Mouse (Mus musculus) heart, embryonic 11.5 days (tissue): ENCODE measurements around the gene Srsf4. TPM values are rescaled to one million over a fixed set of nuclear protein-coding genes. Genes with fewer than 3 reads are reported as not detected.

ENCODE experiments used
- ATAC-seq: fragments of 200-750 bp; cut with Nextera tagmentation; replicated peaks from 2 replicates; pipeline ENCODE4 v1.8.0; 2017; ENCODE audit warnings: moderate library complexity; ENCODE audit not compliant: insufficient number of reproducible peaks, low FRiP score, low TSS enrichment
- H3K27ac ChIP-seq: fragments of 300-500 bp; sonication (generic); 2 replicates; pipeline ENCODE4 v1.5.1; 2014; ENCODE audit warnings: mild to moderate bottlenecking, low read depth, low read length
- H3K27me3 ChIP-seq: fragments of 300-500 bp; sonication (generic); 2 replicates; pipeline ENCODE4 v1.6.1; 2014; ENCODE audit warnings: mild to moderate bottlenecking, low read length, mixed read lengths; ENCODE audit not compliant: control insufficient read depth, insufficient read depth
- H3K36me3 ChIP-seq: fragments of 300-500 bp; sonication (generic); 2 replicates; pipeline ENCODE4 v1.6.1; 2014; ENCODE audit warnings: mild to moderate bottlenecking, low read length, moderate library complexity, mixed read lengths; ENCODE audit not compliant: control insufficient read depth, insufficient read depth
- H3K4me1 ChIP-seq: fragments of 300-500 bp; sonication (generic); 2 replicates; pipeline ENCODE4 v1.6.1; 2014; ENCODE audit warnings: low read length; ENCODE audit not compliant: control insufficient read depth, insufficient read depth
- H3K4me2 ChIP-seq: fragments of 300-500 bp; sonication (generic); 2 replicates; pipeline ENCODE4 v1.6.1; 2014; ENCODE audit warnings: mild to moderate bottlenecking, moderate library complexity
- H3K4me3 ChIP-seq: fragments of 300-500 bp; sonication (generic); 2 replicates; pipeline ENCODE4 v1.5.1; 2014; ENCODE audit warnings: low read depth, low read length
- H3K9ac ChIP-seq: fragments of 300-500 bp; sonication (generic); 2 replicates; pipeline ENCODE4 v1.6.1; 2014; ENCODE audit warnings: mild to moderate bottlenecking, low read depth, low read length, moderate library complexity
- H3K9me3 ChIP-seq: fragments of 300-500 bp; sonication (generic); replicated peaks from 2 replicates; pipeline ENCODE4 v1.6.1; 2016; ENCODE audit warnings: low read length; ENCODE audit not compliant: control insufficient read depth
- WGBS: fragments of 180-500 bp; shearing (Covaris S2); extraction: QIAGEN DNeasy Blood & Tissue Kit; methylation state at CpG from one replicate; pipeline ENCODE4 v1.1.7; 2014; ENCODE audit not compliant: insufficient replicate concordance; 5-methylcytosine and 5-hydroxymethylcytosine counted together
- polyA plus RNA-seq: library from polyadenylated mRNA; unstranded; fragments of >200 nt; fragmentation: Nextera tagmentation; extraction: Ambion mirVana; gene quantifications from 2 replicates; pipeline ENCODE4 v1.2.1, GENCODE M21; 2014

Gene Srsf4
- polyA plus RNA-seq, 1 experiment from 2014 or later, result 67.9 TPM

DNA sequence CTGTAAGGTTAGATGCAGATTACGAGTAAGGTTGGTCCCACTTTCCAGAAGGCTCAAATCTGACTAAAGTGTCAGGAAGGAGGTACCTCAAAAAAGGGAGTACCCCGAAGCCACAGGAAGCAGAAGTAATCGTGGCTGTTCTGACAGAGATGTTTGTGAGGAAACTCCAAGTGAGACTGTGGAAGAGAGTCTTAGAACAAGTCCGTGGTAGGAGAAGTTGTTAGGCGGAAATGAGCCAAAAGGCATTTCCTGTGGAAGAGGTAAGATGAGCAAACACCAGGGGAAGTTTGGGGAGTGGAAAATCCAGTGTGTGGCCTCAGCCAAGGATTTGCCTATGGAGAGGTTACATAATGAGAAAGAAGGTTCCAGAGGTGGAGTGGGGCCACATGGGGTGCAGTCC, 18.5 kb upstream of the Srsf4 start:
- ATAC-seq, result no peak
- Histone ChIP-seq H3K9ac (no peak overlapping the region), H3K4me1 (0 out of 2 replicates have a peak, but pooled peaks cover 2% of the 10 kb centered on the region), H3K9me3 (no peaks in the 10 kb centered on the region), H3K27me3 (no peaks in the 10 kb centered on the region), H3K4me2 (no peak overlapping the region), H3K27ac (no peak overlapping the region), H3K4me3 (no peak overlapping the region), H3K36me3 (peaks cover under 1% of the 10 kb centered on the region; the same call in 1 of the 2 replicates)
- WGBS, result 69% methylated on average over 5 of the region's 5 CpGs

DNA sequence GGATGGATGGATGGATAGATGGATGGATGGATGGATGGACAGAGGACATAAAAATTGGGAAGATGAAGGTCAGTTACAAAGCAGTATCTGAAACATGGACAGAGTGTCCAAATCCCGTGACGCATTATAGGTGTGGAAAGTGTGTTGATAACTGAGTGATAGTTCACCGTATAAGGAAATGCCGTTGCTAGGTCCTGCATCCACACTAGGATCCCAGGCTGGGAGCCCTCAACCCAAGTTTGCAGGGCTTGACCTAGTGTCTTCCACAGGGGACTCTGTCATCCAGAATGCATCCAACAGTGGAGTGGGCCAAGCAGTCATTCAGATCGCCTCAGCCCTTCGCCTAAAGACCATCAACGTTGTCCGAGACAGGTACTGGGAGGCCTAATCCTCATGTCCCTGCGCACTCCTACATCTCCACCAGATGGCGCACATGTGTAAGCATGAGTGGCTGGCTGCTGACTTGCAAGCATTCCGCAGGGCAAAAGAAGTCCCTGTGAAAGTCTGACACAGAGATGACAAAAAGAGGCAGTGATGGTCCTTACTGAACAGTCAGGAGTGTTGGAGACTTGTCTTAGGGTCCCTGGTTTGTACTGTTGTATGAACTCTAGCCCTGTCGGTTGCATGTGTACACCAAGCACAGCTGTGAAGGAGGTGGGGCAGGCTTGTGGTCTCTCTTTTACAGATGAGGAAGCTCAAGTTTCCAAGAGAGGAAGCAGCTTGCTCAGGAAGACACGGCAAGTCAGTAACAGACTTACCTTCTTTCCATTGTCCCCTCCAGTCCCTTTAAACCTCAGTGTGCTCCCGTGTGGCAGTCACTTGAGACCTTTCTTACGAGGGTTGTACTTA, 12.7 kb upstream of the Srsf4 start:
- Histone ChIP-seq H3K27me3 (no peaks in the 10 kb centered on the region), H3K9me3 (no peaks in the 10 kb centered on the region), H3K4me2 (no peak overlapping the region), H3K4me1 (no peaks in the 10 kb centered on the region), H3K36me3 (peaks cover 11% of the 10 kb centered on the region), H3K9ac (no peak overlapping the region), H3K4me3 (no peak overlapping the region), H3K27ac (no peak overlapping the region)
- 42% methylated on average over 15 of the region's 15 CpGs for WGBS
- ATAC-seq, result no peak

- Histone ChIP-seq H3K4me2 (no peak overlapping the region), H3K9ac (no peak overlapping the region), H3K27me3 (no peaks in the 10 kb centered on the region), H3K36me3 (peaks cover 11% of the 10 kb centered on the region), H3K9me3 (no peaks in the 10 kb centered on the region), H3K4me1 (no peaks in the 10 kb centered on the region), H3K4me3 (no peak overlapping the region), H3K27ac (no peak overlapping the region)
- ATAC-seq, result no peak
- WGBS, result 74% methylated on average over 4 of the region's 4 CpGs
These were observed 12.1 kb upstream of the Srsf4 start for GRCm38 (mm10) chr4:131861341-131861739.

GRCm38 (mm10) chr4:131872672-131873292, 635 bp upstream of the Srsf4 start:
- peak overlapping the region; percentile 67 for H3K4me2 ChIP-seq
- H3K27me3 ChIP-seq, result no peaks in the 10 kb centered on the region

GRCm38 (mm10) chr4:131874169-131874536, 736 bp downstream of the Srsf4 start:
- peak overlapping the region; percentile 96 for H3K4me2 ChIP-seq
- no peaks in the 10 kb centered on the region for H3K27me3 ChIP-seq
- H3K36me3 ChIP-seq, result no peaks in the 10 kb centered on the region
- H3K4me3 ChIP-seq, result peak overlapping the region; percentile 99
- WGBS, result 0% methylated on average over 20 of the region's 20 CpGs
- peak overlapping the region; percentile 100 for H3K27ac ChIP-seq
- H3K9me3 ChIP-seq, result no peaks in the 10 kb centered on the region
- H3K4me1 ChIP-seq, result peaks cover 34% of the 10 kb centered on the region
- ATAC-seq, result no peak
- peak overlapping the region; percentile 100 for H3K9ac ChIP-seq

More at GRCm38 (mm10) chr4:131872672-131873292, 635 bp upstream of the Srsf4 start:
- Histone ChIP-seq H3K36me3 (no peaks in the 10 kb centered on the region), H3K9ac (peak overlapping the region; percentile 100), H3K27ac (peak overlapping the region; percentile 87), H3K9me3 (no peaks in the 10 kb centered on the region), H3K4me3 (peak overlapping the region; percentile 99), H3K4me1 (peaks cover 27% of the 10 kb centered on the region)
- 11% methylated on average over 11 of the region's 11 CpGs for WGBS
- ATAC-seq, result no peak

GRCm38 (mm10) chr4:131874567-131874966, 1.1 kb downstream of the Srsf4 start:
- H3K4me2 ChIP-seq, result peak overlapping the region; percentile 96
- WGBS, result 5% methylated on average over 11 of the region's 11 CpGs
- ATAC-seq, result no peak
- H3K9ac ChIP-seq, result peak overlapping the region; percentile 100
- no peaks in the 10 kb centered on the region for H3K9me3 ChIP-seq
- H3K27ac ChIP-seq, result peak overlapping the region; percentile 100
- H3K4me1 ChIP-seq, result peaks cover 36% of the 10 kb centered on the region
- peak overlapping the region; percentile 99 for H3K4me3 ChIP-seq
- no peaks in the 10 kb centered on the region for H3K36me3 ChIP-seq
- H3K27me3 ChIP-seq, result no peaks in the 10 kb centered on the region

DNA sequence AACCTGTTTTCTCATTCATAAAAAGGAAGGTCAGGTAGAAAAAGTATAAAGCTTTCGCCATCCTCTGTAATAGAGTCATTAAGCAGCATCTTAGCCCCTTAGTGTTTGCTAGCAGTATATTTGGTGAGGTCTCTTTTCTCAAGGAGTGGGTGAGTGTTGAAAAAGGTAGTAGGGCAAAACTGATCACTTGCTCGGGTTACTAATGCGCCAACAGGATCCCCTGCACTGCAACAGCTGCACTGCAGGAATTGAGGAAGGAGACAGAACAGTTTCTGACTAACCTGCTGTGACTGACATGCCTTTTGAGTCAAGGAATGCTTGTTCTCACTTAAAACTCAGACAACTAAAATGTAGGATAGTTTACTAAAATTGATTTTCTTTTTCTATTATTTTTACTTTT, 1.8 kb downstream of the Srsf4 start:
- peak overlapping the region; percentile 100 for H3K9ac ChIP-seq
- no peak overlapping the region for H3K27ac ChIP-seq
- WGBS, result 52% methylated on average over 3 of the region's 3 CpGs
- no peaks in the 10 kb centered on the region for H3K9me3 ChIP-seq
- no peak for ATAC-seq
- peak overlapping the region; percentile 99 for H3K4me3 ChIP-seq
- peaks cover 40% of the 10 kb centered on the region for H3K4me1 ChIP-seq
- peak overlapping the region; percentile 96 for H3K4me2 ChIP-seq
- no peaks in the 10 kb centered on the region for H3K36me3 ChIP-seq
- no peaks in the 10 kb centered on the region for H3K27me3 ChIP-seq

DNA sequence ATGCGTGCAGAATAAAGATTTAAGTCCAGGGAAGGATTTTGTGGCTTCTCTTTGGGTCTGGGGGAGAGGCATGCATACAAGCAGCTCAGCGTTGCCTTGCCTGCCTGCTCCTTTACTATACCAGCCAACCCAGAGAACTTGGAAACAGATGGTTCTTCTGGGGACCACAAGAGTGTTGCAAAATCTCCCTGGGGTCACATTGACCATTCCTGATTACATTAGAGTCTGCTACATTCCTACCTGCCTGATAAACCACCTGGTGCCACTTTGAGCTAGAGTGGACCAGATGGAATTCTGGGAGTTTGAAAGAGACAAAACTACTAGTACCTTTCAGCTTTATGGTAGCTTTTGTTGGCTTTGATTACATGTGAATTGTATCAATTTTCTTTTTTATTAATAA, 3.4 kb downstream of the Srsf4 start:
- Histone ChIP-seq H3K27ac (no peak overlapping the region), H3K4me3 (peak overlapping the region; percentile 5; the same call in 1 of the 2 replicates), H3K4me2 (peak overlapping the region; percentile 14; the same call in 1 of the 2 replicates), H3K4me1 (peaks cover 43% of the 10 kb centered on the region), H3K27me3 (no peaks in the 10 kb centered on the region), H3K9ac (no peak overlapping the region), H3K36me3 (no peaks in the 10 kb centered on the region), H3K9me3 (no peaks in the 10 kb centered on the region)
- 71% methylated on average over 2 of the region's 2 CpGs for WGBS
- no peak for ATAC-seq
